Mouse (Mus musculus): Measurements from ENCODE around the gene Vmn2r76. TPM values are rescaled to one million over a fixed set of nuclear protein-coding genes. Genes with fewer than 3 reads are reported as not detected.
"Not testable (repeated sequence)": the region's sequence is repeated elsewhere in the genome, so short reads cannot be mapped to it uniquely, and the experiment has no call there.

Gene Vmn2r76
- not detected in 2 replicates for polyA plus RNA-seq (2012; rRNA removed)

DNA sequence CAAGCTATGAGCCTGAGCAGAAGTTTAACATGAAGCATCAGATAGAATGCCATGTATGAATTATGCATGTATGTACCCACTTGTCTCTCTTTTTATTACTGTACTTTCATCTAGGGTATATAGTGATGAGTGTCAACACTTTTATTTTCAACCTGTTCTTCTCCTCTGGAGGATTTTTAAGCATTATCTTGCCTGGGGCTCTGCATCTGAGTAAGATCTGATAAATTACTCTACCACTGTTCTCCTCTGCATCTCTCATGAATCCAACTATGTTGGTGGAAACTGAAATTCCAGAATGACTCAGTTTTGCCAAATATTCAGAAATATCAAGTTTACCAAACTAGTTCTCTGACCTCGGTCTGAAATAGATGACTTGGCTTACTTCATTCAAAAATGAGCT is at the start of gene Vmn2r76:
Gene Vmn2r76 (minus strand): TSS at position 101 of the 400 bp plus-strand sequence.
- DNase-seq (ENCODE audit: extremely low spot score in 1 of 2, low spot score in 1 of 2), result no peak

DNA sequence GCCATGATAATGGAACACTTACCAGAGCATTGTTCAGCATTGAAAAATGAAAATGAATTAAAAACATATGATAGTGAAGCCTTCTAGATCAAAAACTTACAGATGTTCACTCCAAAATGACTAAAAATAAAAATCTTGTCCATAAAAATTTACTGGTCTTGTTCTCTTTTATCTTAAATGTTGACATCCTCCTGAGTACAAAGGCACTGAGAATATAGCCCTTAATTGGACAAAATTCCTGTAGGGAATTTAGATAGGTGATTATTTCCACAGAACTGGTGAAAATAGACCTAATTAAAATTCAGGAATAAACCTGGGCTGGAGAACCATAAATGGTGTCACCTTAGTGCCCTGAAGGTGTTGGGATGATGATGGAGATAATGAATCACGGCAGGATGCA is 31.0 kb upstream of the Vmn2r76 start, which contains the start of gene Olfr310:
Gene Olfr310 (minus strand): TSS at position 101 of the 400 bp plus-strand sequence.
- DNase-seq (ENCODE audit: extremely low spot score in 1 of 2, low spot score in 1 of 2), result no peak

DNA sequence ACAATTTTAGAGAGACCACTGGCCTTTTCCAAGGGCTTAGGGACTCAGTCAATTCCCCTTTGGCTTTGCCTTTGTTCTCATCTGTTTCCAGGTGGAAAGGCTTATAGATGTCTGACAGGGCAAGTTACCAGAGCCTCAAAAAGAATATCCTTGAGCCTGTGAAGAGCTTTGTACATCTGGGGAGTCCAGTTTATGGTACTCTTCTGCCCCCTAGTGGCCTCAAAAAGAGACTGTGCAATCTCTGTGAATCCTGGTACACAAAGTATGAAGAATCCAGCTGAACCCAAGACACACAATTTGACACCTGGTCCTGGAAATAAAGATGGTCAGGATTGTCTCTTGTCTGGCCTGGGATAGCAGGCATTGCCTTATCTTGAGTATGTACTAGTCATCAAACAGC is 34.8 kb downstream of the Vmn2r76 start:
- DNase-seq (ENCODE audit: extremely low spot score in 1 of 2, low spot score in 1 of 2), result peak in 1 of 2 experiments; percentile 11

DNA sequence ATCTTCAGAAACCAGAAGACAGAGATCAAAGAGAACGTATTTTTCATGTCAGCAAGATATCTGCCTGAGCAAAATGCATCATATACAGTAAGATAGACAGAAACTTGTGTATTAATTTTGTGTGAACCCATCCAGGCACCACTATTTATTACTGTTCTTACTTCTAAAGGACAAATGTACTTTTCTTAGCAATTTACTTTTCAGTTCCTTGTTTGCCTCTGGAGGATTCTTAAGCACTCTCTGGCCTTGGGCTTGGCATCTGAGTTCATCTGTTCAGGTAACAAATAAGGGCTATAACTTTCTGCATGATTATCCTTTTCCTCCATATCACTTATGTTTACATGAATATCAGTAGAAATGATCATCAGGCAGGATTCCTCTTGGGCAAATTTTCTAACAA is 74.4 kb downstream of the Vmn2r76 start, which contains the start of gene Vmn2r75:
Gene Vmn2r75 (minus strand): TSS at position 101 of the 400 bp plus-strand sequence.
- DNase-seq (ENCODE audit: extremely low spot score in 1 of 2, low spot score in 1 of 2), result not testable (repeated sequence)

Other genes starting within 250 kb of the Vmn2r76 start
- not detected in 2 replicates for gene Vmn2r75, start 74.5 kb downstream of the Vmn2r76 start, polyA plus RNA-seq (2012; rRNA removed)
- not detected in 2 replicates for gene Olfr310, start 30.9 kb upstream of the Vmn2r76 start, polyA plus RNA-seq (2012; rRNA removed)
- gene Olfr309, start 67.4 kb upstream of the Vmn2r76 start, polyA plus RNA-seq (2012; rRNA removed), result 0.12 and 0.32 TPM in 2 replicates
- gene Olfr308, start 79.3 kb upstream of the Vmn2r76 start, polyA plus RNA-seq (2012; rRNA removed), result not detected in 2 replicates
- not detected in 2 replicates for gene Olfr307, start 91.3 kb upstream of the Vmn2r76 start, polyA plus RNA-seq (2012; rRNA removed)
- not detected in 2 replicates for gene Olfr305, start 120.6 kb upstream of the Vmn2r76 start, polyA plus RNA-seq (2012; rRNA removed)
- not detected in 2 replicates for gene Olfr304, start 140.3 kb upstream of the Vmn2r76 start, polyA plus RNA-seq (2012; rRNA removed)
- gene Olfr303, start 151.5 kb upstream of the Vmn2r76 start, polyA plus RNA-seq (2012; rRNA removed), result not detected in 2 replicates
- gene Olfr301, start 157.5 kb upstream of the Vmn2r76 start, polyA plus RNA-seq (2012; rRNA removed), result not detected in 2 replicates
- gene Olfr299, start 213.6 kb upstream of the Vmn2r76 start, polyA plus RNA-seq (2012; rRNA removed), result not detected in 2 replicates
- not detected in 2 replicates for gene Olfr298, start 246.2 kb upstream of the Vmn2r76 start, polyA plus RNA-seq (2012; rRNA removed)